Mouse (Mus musculus) heart, postnatal 4 days (tissue): ENCODE measurements around the gene Fars2. TPM values are rescaled to one million over a fixed set of nuclear protein-coding genes. Genes with fewer than 3 reads are reported as not detected.

Experiments used
- DNase-seq: peaks from one replicate; pipeline ENCODE4 v3.0.0; 2021
- total RNA-seq, 2 experiments: library from RNA; stranded (reverse); gene quantifications; 2 replicates each; pipeline ENCODE4 v1.2.3; 2021

Gene Fars2
- total RNA-seq, 2 experiments from 2014 or later: 68.5 to 71.0 TPM

DNA sequence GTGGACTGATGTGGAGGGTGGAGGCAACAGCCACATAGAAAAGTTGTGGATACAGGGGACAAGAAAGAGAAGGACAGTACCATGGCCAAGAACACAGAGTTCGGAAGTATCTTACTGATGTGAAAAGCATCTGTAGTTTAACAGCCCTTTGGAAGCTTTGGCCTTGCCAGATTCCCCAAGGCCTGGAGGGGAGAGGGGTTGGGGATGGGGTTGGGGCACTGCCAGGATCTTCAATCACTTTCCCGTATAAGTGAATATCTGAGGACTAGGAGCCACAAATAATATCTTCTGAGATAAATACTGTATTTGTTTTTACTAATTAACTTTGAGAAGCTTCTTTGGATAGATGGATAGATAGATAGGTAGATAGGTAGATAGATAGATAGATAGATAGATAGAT is 351.8 kb downstream of the Fars2 start:
- no peak for DNase-seq

GRCm38 (mm10) chr13:36469412-36470125 is 352.4 kb downstream of the Fars2 start:
- DNase-seq: no peak

- no peak for DNase-seq
Observed at GRCm38 (mm10) chr13:36477648-36478047, 360.4 kb downstream of the Fars2 start.

- DNase-seq: no peak
Observed at GRCm38 (mm10) chr13:36478243-36478642, 361.0 kb downstream of the Fars2 start.

- DNase-seq: no peak
Observed at GRCm38 (mm10) chr13:36480101-36480500, 362.9 kb downstream of the Fars2 start.

- DNase-seq: no peak
Observed at GRCm38 (mm10) chr13:36484391-36484790, 367.2 kb downstream of the Fars2 start.

- no peak for DNase-seq
Observed at GRCm38 (mm10) chr13:36486756-36487155, 369.5 kb downstream of the Fars2 start.

DNA sequence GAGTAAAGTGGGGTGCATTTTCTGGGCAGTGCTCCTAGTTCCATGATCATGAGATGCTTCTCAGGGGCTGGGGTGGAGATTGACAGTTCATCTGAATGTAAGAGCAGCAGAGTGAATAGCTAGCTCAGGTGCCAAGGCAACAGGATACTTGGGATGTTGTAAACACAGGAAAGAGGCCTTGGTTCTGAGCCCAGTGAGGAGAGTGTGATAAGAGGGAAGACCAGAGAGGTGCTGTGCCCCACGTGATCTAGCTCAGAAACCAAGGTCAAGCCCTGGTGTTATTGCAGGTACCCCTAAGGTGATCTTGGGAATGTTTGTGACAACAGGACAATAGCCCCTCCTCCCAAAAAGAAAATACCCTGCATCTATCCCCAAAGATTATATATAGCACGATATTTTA is 372.2 kb downstream of the Fars2 start:
- no peak for DNase-seq

DNA sequence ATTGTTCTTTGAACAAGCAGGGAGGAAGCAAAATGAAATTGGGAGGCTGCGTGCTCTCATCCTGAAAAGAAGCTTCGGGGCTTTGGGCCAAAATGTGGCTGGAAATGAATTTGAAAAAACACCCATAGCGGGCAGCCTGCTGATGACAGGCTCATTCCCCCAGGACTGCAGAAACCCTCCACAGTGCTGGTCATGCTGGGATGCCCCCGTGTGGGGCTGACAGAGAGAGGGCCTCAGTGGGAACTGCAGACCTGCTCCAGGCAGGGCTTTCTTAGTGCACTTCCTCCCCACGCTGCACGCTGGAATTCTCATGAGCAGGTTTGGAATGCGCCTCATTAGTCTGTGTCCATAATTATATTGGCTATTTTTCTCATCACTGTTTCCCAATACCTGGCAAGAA is 373.4 kb downstream of the Fars2 start:
- no peak for DNase-seq

DNA sequence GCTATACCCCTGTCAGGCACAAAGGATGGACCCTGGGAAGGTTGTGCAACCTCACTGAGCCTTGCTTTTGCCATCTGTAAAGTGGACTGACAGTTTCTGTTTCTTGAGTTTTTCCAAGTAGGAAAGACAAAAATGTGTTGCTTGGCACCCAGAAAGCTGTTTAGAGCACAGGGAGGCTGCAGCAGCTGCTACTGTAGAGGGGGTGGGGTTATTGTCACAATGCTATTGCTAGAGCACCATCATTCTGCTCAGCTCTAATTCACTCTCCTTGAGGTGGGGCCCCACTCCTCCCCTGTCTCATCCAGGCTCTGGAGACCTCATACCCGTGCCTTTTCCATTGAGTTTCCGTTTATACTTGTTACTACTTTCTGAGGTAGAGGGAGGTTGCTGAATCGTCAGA is 375.2 kb downstream of the Fars2 start:
- no peak for DNase-seq

- peak; percentile 25 for DNase-seq
Observed at GRCm38 (mm10) chr13:36493294-36493693, 376.1 kb downstream of the Fars2 start.

DNA sequence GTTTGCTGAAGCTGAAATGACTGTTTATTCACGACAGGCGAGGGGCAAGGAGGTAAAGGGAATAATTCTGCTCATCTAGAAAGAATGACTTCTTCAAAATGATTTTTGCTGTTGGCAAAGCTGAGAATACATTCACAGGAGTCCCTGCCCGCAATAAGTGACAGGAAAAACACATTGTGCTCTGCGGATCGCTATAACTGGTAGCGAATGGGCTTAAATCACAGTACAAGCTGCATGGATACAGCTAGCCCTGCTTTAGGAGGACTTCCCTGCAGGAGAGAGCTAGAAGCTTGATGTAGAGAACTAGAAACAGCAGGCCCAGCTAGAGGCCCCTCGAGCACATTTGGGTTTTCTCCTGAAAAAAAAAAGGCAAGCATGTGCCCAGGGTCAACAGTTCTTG is 376.6 kb downstream of the Fars2 start:
- no peak for DNase-seq

DNA sequence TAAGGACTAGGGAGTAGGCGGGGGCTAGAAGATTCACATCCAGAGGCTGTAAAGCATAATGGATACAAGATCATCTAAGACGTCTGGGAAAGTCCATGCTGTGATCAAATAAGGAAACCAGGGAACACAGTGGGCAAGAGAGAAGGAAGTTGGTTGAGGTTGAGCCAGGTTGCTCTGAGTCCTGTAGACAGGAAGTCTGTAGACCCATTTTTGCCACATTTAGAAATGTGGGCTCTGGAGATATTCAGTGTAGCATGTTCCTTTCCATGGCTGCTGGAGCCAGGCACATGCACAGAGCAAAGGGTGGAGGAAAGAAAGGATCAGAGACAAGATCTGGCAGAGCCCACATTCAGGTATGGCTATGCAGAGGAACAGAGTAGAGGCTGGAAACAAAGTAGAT is 378.8 kb downstream of the Fars2 start:
- no peak for DNase-seq

DNA sequence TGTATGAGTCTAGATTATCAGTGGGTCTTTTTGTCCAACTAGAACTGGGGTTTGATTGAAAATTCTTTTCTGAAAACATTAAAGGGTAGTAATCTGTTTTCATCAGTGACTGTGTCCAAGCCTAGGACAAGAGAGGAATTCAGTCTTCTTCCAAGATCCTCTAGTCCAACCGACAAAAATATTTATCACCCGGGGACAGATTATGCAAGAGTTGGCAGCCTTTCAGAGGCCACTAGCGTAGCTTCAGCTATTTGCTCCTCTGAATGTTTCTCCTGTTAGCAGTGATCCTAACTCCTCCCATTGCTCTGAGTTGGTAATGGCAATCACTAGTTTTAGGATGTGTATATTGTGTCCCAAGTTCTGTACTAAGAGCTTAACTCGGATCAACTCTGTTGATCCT is 380.1 kb downstream of the Fars2 start:
- DNase-seq: peak; percentile 31

GRCm38 (mm10) chr13:36500370-36500905 is 383.2 kb downstream of the Fars2 start:
- DNase-seq: no peak

- DNase-seq: no peak
Observed at GRCm38 (mm10) chr13:36503551-36503950, 386.3 kb downstream of the Fars2 start.

- DNase-seq: no peak
Observed at GRCm38 (mm10) chr13:36503991-36504390, 386.8 kb downstream of the Fars2 start.

GRCm38 (mm10) chr13:36505730-36506129 is 388.5 kb downstream of the Fars2 start:
- DNase-seq: no peak

DNA sequence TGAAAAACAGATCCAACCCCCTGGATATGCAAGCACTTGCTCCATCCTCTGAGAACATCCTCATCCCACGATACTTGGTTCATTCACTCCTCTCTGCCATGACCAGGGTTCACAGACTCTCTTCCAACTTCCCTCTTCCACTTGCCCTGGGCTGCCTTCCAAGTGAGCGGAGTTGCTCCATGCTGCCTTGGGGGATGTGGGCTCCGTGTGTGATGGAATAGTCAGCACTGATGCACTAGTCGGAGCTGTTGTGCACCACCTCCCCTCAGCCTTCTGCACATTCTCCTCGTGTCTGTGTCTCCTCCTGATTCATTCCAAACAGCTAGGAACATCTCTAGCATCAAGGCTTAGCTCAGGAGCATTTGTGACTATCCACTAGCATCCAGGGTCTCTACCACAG is 389.1 kb downstream of the Fars2 start:
- peak; percentile 59 for DNase-seq

DNA sequence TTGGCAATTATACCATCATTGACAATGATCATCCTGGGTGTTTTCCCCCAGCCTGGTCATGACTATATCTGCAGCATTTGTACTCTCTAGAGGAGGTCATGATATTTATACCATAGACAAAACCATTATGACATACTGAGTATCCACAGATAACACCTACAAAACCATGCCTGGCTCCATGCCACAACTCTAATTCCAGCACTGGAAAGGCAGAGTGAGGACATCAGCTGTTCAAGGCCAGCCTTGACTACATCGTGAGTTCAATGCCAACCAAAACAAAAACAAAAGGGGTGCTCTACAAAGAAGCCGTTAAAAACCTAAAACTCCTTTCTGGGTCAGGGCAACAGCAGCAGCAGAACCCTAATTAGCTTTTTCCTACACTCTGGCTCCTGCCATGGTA is 392.9 kb downstream of the Fars2 start:
- DNase-seq: no peak

DNA sequence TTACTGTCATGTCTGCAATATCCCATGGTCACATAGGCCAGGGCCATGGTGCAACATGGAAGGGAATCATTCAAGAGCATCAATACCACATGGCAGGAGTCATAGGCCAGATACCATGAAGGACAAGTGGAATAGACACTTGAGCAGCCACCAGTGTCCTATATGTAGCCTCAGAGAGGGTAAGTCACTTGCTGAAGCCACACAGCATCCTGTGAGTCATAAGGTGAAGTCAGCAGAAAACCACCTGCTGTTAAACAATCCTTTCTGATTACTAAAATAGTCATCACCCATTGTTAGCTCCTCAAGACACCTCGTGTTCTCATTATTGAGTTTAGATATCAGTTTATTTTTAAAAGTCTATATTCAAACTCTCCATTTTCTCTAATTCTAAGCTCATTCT is 395.9 kb downstream of the Fars2 start:
- no peak for DNase-seq

- DNase-seq: no peak
Observed at GRCm38 (mm10) chr13:36518144-36518571, 400.9 kb downstream of the Fars2 start.

DNA sequence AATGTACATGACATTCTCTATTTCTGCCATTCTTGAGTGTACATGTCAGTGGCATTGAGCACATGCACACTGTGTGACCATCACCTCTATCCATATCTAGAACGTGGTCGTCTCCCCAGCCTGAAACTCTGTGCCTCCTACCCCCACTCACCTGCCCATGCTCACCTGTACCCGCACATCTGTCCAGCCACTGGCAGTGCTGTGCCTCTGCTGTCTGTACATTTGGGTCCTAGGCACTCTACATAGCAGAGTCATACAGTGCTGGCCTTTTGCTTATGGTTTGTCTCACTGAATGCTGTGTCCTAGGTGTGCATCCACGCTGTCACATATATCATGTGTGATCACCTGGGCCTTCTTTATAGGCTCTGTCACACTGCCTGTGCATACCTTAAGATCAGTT is 410.5 kb downstream of the Fars2 start:
- no peak for DNase-seq

- peak; percentile 66 for DNase-seq
Observed at GRCm38 (mm10) chr13:36528223-36528895, 411.1 kb downstream of the Fars2 start.
